Mouse (Mus musculus) heart, postnatal 36 days (tissue): ENCODE results near the gene Gm10663. TPM values are rescaled to one million over a fixed set of nuclear protein-coding genes. Genes with fewer than 3 reads are reported as not detected.

Source experiments
- DNase-seq, 2 experiments: peaks; one replicate each; pipeline ENCODE4 v3.0.0; 2021 to 2022
- intact Hi-C: fragments of 180-260 bp; cut with DNase I; formaldehyde crosslinking; loops from one replicate; pipeline ENCODE4 v1.15.1; 2025
- total RNA-seq, 2 experiments: library from RNA; stranded (reverse); gene quantifications; 2 replicates each; pipeline ENCODE4 v1.2.3; 2021

Gene Gm10663
- not detected for total RNA-seq

DNA sequence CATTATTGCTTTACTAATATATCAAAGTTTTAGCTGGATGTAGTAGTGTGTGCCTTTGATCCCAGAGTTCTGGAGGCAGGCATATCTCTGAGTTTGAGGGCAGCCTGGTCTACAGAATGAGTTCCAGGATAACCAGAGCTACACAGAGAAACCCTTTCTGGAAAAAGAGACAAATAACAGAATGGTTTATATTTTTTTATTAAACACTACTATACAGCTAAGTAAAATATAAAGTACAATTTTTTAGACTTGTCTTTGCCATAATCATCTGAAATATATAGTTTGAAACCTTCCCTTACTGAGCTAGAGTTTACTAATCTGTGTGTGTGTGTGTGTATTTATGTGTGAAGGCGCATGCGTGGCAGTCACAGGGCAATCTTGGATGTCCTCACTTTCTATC is at the start of gene Gm10663:
Gene Gm10663 (plus strand): TSS at position 301 of the 400 bp plus-strand sequence.
- DNase-seq = no peak
- intact Hi-C loops = no loop called here

DNA sequence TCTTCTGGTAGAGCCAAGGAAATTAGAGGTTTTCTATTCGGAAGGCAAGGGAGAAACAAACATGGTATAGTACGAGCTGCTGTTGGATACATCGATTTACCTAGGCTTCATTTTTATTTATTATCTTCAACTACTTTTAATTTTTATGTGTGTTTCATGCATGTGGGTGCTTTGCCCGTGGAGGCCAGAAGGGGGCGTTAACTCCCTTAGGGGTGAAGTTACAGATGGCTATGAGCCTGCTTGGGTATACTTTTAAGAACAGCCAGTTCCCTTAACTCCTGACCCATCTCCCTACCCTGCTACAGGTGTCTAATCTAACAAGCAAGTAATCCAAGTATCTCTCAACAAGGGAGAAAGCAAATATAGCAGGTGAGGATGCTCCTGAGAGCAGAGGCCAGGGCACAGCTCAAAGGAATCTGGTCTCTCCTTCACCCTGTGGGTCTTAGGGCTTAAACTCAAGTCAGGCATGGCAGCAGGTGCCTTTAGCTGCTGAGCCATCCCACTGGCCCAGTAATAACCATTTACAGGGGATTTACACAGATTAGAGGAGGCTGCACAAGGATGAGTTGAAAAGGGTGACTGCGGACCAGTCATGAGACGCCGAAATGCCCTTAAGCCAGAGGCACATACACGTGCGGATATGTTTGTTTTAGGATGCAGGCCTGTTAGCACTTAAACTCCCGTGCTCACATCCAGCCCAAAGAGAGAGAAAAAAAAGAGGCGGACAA is 45.7 kb upstream of the Gm10663 start:
- DNase-seq = no peak
- intact Hi-C loops = no loop called here

DNA sequence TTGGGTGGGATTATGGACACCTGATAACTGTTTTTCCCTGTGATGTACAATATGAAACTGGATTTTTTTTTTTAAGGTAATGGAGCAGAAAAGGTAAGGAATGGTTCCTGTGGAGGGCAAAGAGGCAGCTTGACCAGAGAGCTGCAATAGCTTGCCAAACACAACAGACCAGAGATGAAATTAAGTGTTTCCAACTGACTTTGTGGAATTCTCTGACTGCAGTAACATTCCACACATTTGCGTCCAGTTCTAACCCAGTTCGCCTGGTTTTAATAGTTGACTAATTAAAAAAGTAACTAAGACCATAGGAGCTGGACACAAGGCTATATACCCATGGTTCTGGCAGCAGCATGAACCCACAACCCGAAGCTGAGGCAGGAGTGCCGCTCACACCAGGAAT is 45.1 kb upstream of the Gm10663 start:
- intact Hi-C loops = no loop called here
- DNase-seq = no peak

DNA sequence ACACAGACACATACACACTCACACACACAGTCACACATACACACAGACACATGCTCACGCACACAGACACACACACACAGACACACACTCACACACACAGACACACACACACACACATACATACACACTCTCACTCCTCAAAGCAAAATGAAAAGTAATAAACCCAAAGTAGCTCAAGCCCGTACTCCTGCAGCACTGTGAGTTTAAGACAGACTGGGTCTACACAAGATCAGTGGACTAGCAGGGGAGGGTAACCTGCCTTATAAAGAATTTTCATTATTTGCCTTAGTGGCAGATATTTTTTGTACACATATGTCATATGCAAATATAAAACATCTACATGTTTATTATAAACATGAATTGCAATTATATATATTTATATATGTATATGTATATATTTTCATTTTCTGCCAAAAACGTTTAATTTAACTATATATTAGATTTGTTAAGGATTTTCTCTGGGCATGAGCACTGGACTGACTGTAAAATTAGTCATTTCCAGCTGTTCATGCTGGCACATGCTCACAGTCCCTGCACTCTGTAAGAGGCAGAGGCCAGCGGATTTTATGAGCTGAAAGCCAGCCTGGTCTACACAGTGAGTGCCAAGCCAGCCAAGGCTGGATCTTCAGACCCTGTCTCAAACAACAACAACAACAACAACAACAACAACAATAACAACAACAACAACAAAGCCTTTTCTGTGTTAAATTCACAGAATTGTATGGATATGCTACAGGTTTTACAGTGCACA is 43.9 kb upstream of the Gm10663 start:
- intact Hi-C loops = no loop called here
- no peak for DNase-seq

DNA sequence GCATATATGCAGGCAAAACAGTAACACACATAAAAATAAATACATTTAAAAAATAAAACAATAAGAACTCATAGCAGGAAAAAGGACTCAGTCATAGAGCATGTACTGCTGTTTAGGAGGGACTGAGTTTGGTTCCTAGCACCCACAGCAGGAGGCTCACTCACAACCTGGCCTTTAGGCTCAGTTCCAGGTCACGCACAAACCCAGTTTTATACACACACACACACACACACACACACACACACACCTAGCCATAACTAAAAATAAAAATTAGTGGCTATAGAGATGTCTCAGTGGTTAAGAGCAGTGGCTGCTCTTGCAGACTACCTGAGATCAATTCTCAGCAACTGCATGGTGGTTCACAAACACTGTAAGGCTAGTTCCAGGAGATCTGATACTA is 42.7 kb upstream of the Gm10663 start:
- no peak for DNase-seq
- intact Hi-C loops = loop anchor here (1.0 kb wide), 1 partner anchor 31 kb away; no protein-coding TSS in a partner anchor

DNA sequence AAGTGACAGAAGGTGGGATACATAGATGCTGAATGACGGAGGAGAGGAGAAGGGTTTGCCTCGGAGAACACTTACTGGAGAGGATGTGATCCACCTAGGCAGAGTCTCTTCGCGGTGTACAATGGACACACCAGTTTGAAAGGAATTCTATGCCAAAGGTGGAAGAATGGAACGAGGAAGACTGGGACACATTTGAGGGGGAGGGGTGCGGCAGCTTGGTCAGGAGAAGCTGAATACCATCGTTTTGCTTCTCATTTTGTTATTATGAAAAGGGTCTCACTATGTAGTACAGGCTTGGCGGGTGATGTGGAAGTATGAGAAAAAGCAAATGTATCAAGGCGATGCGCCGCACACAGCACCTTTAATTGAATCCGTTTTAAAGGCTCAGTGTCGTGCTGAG is 41.8 kb upstream of the Gm10663 start:
- intact Hi-C loops = no loop called here

DNA sequence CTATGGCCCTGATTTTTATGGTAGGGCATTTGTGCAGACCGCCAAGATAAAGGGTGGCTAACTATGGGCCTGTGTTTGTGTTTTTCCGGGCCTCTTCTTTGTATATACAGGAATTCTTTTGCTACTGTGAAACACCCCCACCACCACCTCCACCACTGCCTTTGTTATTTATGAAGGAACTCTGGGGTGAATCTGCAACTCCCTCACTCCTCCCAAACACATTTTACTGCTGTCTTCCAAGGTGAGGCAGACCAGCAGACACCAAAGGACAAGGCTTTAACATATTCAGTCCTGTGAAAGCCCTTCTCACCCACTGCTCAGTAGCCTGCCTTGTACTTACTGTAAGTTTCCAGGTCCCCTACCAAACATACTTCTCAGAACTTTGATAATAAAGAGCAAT is 40.7 kb upstream of the Gm10663 start:
- intact Hi-C loops = no loop called here
- DNase-seq = no peak

More for the DNA sequence above, 41.8 kb upstream of the Gm10663 start:
- DNase-seq = no peak

DNA sequence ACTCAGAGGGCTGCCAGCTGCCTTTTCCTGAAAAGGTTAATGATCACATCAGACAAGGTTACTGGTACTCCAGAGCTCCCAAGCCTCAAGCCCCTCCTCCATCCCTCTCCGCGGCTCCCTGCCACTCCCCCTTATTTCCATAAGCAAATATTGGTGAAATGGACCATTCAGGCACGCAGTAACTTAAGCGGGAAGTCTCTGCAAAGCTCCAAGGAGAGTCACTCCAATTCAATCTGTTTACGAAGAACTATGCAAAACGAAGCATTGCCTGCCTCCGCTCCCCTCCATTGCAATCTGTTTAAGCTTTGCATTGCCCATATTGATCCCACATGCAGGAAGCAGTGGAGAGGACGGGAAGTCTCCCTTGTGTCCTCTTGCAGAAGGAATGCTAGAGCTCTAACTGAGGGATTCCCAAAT is 37.7 kb upstream of the Gm10663 start, which contains the start of gene Apela:
Gene Apela (minus strand): TSS at position 220 of the 417 bp plus-strand sequence.
- peak in 1 of 2 experiments; percentile 1 for DNase-seq
- intact Hi-C loops = no loop called here

DNA sequence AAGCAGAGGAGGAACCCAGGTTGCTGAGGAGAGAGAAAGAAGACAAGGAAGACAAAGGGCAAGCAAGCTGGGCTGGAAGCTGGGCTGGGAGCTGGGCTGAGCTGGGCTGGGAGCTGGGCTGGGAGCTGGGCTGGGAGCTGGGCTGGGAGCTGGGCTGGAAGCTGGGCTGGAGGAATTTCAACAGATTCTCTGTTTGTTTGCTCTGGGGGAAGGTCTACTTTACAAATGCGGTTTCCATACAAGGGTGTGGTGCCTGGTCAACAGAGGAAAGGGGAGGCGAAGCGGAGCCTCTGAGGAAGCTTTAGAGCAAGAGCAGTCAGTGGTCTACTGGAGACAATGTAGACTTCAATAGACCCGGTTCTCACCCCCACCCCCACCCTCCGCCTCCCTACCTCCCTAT is 28.3 kb upstream of the Gm10663 start:
- intact Hi-C loops = no loop called here
- DNase-seq = no peak

DNA sequence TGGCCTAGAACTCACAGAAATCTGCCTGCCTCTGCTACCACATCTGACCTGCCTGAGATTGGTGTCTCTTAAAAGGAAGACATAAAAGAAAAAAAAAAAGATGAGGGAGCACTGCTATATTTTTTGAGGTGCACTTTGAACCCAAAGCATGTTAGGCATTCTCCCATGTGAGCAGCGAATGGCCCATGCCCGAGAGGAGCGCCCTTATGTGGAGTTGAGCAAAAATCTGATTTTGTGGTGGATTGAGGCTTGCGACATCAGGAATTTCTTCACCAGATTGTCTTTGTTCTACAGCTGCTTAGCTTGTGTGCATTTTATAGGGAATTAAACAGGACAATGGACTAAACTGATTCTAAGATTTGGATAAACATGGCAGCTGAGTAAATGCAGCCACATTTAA is 27.6 kb upstream of the Gm10663 start:
- no peak for DNase-seq
- intact Hi-C loops = no loop called here

DNA sequence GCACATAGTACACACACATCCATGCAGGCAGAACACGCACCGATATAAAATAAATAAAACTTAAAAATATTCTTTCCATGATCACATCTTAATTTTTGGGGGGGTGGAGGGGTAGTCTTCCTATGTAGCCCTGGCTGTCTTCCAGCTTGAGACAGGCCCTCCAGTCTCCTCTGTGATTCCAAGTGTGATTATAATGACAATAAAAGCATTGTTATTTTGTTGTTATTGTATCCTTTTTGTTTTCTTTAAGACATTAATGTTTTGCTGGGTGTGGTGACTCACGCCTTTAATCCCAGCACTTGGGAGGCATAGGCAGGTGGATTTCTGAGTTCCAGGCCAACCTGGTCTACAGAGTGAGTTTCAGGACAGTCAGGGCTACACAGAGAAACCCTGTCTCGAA is 27.0 kb upstream of the Gm10663 start:
- DNase-seq = no peak
- intact Hi-C loops = no loop called here

DNA sequence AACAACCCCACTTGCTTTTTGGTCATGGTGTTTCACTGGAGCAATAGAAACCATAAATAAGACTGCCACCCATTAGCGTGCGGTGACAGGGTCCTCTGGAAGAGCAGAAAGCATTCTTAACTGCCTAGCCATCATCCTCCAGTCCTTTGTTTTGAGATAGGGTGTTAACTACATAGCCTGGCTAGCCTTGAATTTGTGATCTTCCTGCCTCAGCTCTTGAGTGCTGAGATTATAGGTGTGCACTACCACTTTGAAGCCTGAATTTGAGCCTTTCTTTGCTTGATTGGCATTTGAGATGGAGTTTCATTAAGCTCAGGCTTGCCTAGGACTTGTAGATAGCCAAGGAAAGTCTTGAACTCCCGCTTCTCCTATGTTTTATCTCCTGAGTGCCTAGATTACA is 21.3 kb upstream of the Gm10663 start:
- intact Hi-C loops = no loop called here
- no peak for DNase-seq

DNA sequence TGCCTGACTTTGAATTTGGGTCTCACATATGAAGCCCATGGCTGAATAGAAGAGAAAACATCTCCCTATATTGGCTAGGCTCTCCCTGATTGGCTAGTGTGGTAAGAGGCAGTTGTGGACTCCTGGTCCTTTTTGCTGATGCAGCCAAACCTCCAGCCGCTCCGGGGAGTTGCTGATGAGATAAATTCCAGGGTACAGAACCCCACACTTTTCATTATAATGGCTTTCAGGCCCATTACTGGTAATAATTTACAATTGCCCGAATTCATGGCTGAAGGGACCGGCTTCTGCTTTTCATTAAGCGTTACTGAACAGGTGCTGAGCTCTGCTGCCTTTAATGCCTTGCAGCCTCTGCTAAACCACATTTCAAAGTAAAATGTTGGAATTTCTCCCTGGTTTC is 20.9 kb upstream of the Gm10663 start:
- intact Hi-C loops = no loop called here
- DNase-seq = no peak

DNA sequence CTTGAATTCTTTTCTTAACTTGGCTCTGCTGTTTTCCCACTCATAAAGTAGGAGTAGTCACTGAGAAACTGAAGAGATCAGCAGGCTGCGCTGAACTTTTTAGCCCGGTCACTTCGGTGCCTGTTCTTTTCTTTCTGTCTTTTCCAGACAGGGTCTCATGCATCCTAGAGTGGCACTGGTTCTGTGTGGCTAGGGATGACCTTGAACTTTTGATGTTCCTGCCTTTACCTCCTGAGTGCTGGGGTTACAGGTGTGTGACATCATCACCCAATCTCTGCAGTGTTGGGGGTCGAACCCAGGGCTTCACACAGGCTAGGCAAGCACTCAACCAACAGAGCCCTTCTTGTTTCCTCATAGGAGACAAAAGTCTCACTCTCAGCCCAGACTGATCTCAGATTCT is 18.1 kb upstream of the Gm10663 start:
- intact Hi-C loops = no loop called here

DNA sequence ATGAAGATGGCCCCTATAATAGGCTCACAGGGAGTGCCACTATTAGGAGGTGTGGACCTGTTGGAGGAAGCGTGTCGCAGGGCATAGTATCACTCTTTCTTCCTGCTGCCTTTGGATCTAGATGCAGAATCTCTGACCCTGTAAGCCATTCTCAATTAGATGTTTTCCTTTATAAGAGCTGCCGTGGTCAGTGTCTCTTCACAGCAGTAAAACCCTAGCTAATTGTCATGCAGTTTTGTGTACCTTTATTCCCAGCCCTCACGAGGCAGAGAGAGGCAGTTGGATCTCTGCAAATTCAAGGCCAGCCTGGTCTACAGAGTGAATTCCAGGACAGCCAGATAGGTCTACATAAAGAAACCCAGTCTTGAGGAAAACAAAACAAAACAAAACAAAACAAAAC is 12.6 kb upstream of the Gm10663 start:
- DNase-seq = no peak
- intact Hi-C loops = no loop called here

More for the DNA sequence above, 18.1 kb upstream of the Gm10663 start:
- no peak for DNase-seq

DNA sequence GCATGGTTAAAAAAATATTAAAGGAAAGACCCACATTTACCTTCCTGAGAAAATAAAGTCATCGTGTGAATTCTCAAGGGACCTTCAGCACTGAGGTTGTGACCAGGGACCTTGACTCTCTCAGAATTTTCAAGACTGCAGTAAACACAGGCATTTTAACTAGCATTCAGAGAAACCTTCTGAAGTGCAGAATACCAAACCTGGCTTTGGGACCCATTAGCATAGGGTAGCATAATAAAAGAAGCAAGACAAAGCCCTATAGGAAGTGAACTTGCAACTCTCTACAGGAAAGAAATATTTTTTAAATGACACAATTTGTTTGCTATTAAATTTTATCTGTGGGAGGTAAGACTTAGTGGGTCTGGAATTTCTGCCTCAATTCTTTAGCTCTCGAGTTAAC is 10.8 kb upstream of the Gm10663 start:
- no peak for DNase-seq
- intact Hi-C loops = no loop called here

DNA sequence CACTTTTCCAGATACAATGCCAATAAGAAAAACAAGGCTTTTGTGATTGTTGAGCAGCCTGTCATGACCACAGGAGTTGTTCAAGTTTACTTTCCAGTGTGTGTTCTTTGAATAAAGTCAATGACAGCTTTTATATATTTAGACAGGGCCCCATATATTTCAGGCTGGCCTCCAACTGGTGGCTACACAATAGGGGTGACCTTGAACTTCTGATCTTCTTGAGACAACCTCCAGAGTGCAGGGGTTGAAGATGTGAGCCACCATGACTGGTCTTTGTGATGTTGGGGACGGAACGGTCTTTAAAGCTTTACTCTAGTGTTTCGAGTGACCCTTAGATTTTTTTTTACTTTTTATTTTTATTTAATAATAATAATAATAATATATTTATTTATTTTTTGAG is 9.2 kb upstream of the Gm10663 start:
- DNase-seq = no peak
- intact Hi-C loops = no loop called here

DNA sequence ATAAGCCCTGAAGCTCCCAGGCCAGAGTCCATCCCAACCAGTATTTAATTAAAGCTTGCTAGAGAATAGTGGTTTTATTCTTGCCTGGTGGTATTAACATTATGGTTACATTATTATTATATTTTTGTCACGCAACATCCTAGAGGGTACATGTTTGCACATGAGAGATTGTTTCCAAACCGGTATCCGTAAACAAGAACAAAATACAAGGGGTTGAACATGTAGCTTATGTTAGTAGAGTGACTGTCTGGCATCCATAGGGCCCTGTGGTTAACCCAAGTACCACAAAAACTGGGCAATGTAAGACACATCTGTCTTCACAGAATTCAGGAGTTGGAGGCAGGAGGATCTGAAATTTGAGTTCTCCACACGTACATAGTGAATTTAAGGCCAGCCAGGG is 7.8 kb upstream of the Gm10663 start:
- intact Hi-C loops = no loop called here

DNA sequence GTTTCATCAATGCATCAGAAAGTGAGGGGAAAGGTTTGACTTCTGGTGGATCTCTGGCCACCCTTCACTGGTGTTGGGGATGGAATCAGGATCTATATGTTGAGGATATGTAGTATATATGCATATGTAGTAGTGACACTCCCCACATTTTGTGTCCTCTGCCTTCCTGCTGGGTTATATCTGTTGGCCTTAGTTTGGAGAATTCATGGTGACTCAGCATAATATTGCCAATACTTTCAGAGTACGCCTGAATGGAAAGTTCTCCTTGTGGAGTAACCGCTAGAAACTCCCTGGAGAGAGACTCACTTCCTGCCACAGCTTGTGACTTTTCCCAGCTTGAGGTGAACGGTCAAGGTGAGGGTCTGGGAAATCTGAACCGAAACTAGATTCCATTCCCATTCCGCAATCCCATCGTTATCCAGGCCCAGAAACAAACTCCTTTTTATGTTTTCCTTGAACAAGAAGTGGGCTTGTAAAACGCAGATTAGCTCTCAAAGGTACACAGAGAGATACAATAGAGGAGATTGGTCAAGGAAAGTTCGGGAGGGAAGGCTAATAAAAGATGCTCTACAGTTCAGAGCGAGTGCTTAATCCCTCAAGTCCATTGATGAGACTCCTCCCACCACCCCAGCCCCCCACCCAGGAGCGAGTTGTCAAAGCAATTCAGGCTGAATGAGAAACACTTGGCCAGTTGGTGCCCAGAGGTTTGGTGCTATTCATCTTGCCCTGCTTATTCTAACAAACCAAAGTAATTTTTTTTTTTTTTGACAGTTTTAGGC is 7.0 kb upstream of the Gm10663 start:
- no peak for DNase-seq
- intact Hi-C loops = no loop called here

More for the DNA sequence above, 7.8 kb upstream of the Gm10663 start:
- no peak for DNase-seq

DNA sequence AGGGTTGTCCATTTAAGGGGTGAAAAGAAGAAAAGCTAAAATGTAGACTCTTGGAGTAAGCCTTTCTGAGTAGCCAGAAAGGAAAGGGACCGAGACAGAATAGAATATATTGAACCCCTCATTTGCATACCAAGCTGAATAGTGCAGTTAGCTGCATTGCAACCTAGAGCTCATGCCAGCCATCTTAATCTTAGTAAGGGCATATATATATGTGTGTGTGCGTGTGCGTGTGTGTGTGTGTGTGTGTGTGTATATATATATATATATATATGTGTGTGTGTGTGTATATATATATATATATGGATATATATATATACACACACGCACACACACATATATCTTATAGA is 6.4 kb upstream of the Gm10663 start:
- intact Hi-C loops = no loop called here
- DNase-seq = no peak

DNA sequence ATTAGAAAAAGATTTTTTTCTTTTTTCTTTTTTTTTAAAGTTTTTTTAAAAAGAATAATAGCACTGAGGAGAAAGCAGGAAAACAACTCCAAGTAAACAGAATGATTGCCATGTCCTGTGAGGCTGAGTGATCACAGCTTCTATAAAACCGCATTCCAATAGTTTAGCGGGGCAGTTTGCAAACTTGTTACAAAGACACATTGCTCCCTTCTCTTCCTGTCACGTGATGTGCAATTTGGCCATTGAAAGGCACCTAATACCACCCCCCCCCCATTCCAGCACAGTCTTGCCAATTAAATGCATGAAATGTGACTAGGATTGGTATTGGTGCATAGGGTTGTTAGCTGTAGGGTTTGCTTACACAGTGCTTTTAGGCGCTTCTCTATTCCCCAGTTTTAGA is 3.8 kb upstream of the Gm10663 start:
- intact Hi-C loops = no loop called here
- no peak for DNase-seq
